Mouse (Mus musculus): ENCODE measurements around the gene Tas2r143. TPM values are rescaled to one million over a fixed set of nuclear protein-coding genes. Genes with fewer than 3 reads are reported as not detected.

The Tas2r143 gene
- total RNA-seq, 2 experiments from 2014 or later, result not detected

DNA sequence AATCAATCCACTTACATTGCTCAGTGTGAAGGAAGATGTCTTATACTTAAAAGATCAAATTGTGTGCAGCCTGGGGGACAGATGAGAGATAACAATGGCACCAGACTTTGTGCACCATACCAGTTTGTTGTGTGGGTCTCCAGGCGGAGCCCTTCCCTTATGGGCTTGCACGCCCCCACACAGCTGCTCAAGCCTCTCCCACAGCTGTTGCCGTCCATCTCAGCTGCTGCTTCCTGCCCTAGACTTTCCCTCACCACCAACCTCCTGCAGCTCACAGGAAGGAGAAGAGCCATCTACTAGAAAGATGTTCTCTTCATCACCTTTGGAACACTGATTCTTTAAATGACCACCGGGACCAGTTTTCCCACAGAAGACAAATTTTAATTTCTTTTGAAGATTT lies 14.4 kb upstream of the Tas2r143 start:
- intact Hi-C loops (cut with DNase I), result no loop called here
- DNase-seq (ENCODE audit: low spot score in 2 of 2), result peak in 1 of 2 experiments; percentile 50

DNA sequence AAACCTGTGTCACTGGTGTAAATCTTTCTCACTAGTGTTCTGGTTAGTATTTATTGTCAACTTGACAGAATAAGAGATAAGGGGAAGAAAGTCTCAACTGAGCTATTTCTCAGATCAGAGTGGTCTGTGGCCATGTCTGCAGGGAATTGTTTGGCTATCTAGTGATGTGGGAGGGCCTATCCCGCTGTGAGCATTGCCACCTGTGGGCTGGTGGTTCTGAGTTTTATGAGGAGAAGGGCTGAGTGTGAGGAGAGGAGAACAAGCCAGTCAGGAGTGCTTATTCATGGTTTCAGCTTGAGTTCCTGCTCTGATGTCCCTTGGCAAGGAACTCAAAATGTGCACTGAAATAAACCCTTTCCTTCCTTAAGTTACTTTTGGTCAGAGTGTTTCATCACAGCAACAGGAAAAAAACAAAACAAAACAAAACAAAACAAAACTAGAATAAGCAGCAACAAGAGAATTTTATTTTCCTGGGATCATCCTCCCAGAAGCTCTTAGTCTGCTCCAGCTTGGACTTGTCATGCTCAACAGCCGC lies 8.2 kb upstream of the Tas2r143 start:
- intact Hi-C loops (cut with DNase I), result no loop called here
- DNase-seq (ENCODE audit: low spot score in 2 of 2), result no peak

DNA sequence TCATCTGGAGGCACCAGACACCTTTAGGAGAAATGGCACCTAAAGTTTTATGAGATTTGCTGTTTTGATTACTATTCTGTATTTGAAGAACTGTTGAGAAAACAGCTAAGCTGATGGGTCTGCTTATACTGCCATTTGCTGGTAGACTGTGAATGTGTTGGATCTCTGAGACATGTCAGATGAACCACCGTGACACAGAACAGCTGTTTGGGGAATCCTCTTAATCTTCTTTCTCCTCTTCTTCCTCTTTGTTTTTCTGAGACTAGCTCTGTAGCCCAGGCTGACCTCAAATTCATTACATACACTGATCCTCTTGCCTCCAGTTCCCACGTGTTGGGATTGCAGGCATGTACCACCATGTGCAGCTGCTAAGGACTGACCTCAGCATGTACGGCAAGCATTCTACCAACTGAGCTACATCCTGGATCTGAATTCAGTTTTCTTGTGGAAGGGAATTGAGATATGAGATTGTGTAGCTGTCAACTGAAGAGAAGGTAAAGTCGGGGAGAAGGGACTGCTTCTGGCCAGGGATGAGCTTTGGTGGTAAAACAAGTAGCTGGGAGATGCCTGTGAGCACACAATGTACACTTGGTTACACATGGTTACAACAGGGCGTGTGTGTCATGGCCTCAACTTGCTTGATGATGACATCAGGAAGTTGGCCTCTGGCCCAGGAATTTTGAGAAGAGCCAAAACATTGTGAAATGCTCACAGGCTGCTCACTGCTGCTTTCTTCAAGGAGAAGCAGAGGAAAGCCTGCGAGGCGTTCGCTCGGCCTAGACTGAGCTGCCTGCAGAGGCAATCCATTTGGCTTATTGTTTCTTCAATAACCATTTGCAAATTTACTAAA lies 3.9 kb upstream of the Tas2r143 start:
- peak in 1 of 2 experiments; percentile 19 for DNase-seq (ENCODE audit: low spot score in 2 of 2)
- intact Hi-C loops (cut with DNase I), result no loop called here

DNA sequence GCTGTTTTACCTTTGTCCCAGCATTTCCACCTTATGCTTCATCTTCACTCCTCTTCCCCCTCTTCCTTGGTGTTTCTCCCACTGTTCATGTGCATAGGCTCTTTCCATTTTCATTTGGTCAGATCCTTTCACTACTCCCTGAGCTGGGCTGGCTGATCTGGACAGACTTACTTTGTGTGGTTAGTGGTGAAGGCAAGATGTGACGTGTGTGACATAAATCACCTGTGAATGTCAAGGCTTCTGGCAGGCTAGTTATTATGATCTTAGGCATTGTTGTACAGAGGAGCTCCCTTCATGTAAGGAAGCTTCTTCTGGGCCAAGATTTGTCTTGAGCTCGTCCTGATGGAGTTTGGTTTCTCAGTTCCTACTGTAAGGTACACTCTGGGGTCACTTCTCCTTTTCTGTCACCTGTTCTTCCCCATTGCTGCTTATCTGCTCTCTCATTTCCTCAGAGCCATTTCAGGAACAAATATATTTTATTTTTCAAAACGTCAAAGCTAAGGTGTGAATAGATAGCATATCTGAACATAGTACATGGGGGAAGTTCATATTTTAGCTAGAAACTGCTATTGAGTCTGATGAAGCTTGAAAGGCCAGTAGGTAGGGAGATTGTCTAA lies 2.9 kb upstream of the Tas2r143 start:
- intact Hi-C loops (cut with DNase I), result no loop called here
- no peak for DNase-seq (ENCODE audit: low spot score in 2 of 2)

DNA sequence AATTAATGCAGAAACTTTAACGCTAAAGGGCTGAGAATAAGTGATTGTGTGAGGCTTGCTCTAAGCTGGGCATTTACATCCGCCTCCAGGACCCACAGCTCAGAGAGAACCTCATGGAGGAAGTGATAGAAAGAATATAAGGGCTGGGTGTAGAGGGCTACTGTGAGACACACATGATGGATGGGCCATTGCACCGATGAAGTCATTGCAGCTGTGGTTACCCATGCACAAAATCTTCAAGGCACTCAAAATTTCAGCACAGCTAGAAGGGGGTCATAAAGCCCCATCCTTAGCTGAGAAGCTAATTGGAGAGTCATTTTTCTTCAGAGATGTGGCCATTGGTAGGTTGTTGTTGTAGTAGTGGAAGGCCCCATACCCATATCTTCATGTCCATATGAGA lies 1.8 kb upstream of the Tas2r143 start:
- intact Hi-C loops (cut with DNase I), result no loop called here
- no peak for DNase-seq (ENCODE audit: low spot score in 2 of 2)

DNA sequence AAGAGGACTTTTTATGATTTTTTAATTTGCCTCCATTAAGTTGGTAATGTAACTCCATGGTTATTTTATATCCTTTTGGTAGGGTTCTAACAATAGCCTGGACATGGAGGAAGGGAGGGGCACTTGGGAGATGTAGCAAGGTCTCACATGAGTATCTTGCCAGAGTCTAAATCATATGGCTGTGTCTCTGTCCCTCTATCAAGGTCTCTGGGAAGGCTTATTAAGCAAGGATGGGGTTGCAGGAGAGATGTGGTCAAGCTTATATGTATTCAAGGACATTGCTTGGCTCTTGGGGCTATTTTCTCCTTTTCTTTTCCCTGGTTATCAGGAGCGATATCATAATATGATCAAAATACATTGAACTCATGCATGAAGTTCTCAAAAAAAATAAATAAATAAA lies 1.0 kb upstream of the Tas2r143 start:
- no peak for DNase-seq (ENCODE audit: low spot score in 2 of 2)
- intact Hi-C loops (cut with DNase I), result no loop called here

DNA sequence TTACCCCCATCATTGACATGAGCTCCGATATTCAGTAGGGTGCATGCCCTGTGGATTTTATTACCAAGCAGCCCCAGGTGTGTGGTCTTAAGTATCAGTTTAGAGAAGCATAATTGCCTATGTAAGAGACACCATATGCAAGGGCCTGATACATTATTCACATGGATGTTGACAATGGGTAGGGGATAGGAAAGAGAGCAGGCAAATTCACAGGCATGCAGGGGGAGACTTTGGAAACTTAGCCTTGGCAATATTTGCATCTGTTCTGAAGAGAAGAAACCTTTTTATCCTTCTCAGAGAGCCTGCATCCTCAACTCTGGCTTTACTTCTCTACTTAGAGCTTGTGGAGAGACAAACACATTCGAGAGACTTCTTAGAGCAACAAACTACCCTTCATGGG lies 5.1 kb downstream of the Tas2r143 start, which contains the start of gene Tas2r135:
Gene Tas2r135 (plus strand): TSS at position 301 of the 400 bp plus-strand sequence.
- no peak for DNase-seq (ENCODE audit: low spot score in 2 of 2)

DNA sequence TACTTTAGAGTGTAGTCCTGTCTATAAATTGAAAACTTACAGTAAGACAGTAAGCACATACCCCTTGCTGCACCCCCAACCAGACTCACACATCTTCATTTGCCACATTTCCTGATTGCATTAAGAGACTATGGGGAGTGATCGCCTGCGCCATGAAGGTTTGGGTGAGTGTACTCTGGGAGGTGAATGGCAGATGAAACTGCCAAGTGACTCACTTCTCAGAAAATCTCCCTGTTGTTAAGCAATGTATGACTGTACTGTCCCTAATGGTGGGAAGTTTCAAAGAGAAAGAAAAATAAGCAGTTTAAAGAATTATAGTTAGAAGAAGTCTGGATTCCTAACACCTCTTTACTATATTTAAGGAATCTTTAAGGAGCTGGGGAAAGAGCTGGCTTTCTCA lies 19.4 kb downstream of the Tas2r143 start:
- DNase-seq (ENCODE audit: low spot score in 2 of 2), result peak in 1 of 2 experiments; percentile 47
- intact Hi-C loops (cut with DNase I), result no loop called here

More for the DNA sequence above, 5.1 kb downstream of the Tas2r143 start, which contains the start of gene Tas2r135:
- intact Hi-C loops (cut with DNase I), result no loop called here

DNA sequence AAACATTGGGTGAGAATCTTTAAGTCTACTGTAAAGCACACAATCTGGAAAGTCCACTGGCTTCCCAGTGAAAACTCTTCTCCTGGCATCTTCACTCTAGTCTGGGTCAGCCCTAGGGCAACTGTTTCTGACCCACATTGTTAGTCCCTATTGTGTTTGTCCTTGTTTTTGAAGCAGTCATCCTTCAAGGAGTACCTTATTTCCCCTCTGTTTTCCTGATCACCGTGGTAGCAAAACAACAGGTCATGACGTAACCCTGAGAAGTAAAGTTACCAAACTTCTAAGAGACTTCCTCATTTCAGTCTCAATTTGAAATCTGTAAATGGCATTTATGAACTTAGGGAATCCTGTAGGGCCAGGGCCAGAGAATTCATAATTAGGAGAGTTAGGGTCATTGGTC lies 21.4 kb downstream of the Tas2r143 start:
- DNase-seq (ENCODE audit: low spot score in 2 of 2), result no peak
- intact Hi-C loops (cut with DNase I), result no loop called here

DNA sequence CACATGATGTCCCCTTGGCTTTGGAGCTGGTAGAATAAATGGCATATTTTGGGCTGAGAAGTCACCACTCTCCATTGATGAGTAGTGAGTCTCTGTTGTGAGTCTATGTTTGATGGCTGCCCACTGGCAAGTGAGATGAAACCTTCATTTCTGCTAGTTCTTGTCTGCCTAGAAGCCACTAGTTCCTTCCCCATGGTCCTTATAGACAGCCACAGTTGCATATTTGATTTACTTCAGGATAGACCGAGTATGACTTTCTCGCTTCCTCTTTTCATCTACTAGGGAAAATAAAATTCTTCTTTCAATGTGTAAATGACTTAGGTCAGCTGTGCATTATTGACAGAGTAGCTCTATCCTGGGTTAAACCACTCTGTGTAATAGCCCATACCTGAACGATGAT lies 24.4 kb downstream of the Tas2r143 start:
- intact Hi-C loops (cut with DNase I), result no loop called here
- no peak for DNase-seq (ENCODE audit: low spot score in 2 of 2)

DNA sequence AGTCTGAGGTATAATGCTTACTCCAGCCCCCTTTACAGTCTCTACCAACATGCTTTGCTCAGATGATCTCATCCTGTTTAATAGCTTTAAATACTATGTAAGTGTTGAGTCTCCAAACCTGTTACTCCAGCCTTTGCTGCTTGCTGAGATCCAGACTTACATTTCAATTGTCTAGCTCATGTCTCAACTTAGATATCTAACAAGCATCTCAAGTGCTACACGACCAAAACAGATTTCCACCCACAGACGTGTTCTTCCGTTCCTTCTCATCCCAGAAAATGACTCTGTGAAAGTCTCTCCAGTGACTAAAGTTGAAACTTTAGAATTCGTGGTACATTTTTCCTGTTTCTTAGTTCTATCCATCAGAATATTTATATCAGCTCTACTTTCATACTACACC lies 26.3 kb downstream of the Tas2r143 start:
- peak in 1 of 2 experiments; percentile 67 for DNase-seq (ENCODE audit: low spot score in 2 of 2)
- intact Hi-C loops (cut with DNase I), result no loop called here

DNA sequence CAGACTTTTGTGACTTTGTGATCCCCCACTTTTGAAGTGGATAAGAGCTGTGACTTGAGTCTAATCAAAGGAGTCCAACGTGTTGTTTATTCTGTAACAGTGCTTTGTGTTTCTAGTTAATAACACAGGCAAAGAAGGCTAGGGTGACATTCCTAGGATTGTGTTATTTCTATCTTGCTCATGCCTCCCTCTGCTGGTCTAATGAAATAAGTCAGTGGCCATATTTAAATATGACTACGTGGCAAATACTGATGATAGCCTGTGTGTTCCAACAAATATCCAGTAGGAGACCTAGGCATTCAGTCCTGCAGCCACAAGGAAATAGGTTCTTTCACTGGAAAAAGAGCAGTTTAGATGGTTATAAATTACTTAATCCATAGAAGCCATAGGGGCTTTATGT lies 33.5 kb downstream of the Tas2r143 start:
- intact Hi-C loops (cut with DNase I), result no loop called here
- DNase-seq (ENCODE audit: low spot score in 2 of 2), result no peak

DNA sequence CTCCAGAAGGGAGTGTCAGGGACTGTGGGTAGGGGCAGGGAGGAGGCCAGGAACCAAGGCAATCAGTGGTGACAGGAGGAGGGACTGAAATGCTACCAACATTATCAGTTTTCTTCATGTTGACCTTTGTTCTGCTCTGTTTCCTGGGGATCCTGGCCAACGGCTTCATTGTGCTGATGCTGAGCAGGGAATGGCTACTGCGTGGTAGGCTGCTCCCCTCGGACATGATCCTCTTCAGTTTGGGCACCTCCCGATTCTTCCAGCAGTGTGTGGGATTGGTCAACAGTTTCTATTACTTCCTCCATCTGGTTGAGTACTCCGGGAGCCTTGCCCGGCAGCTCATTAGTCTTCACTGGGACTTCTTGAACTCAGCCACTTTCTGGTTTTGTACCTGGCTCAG lies 34.4 kb downstream of the Tas2r143 start, which contains the start of gene Tas2r126:
Gene Tas2r126 (plus strand): TSS at position 90 of the 400 bp plus-strand sequence.
- intact Hi-C loops (cut with DNase I), result no loop called here
- no peak for DNase-seq (ENCODE audit: low spot score in 2 of 2)

DNA sequence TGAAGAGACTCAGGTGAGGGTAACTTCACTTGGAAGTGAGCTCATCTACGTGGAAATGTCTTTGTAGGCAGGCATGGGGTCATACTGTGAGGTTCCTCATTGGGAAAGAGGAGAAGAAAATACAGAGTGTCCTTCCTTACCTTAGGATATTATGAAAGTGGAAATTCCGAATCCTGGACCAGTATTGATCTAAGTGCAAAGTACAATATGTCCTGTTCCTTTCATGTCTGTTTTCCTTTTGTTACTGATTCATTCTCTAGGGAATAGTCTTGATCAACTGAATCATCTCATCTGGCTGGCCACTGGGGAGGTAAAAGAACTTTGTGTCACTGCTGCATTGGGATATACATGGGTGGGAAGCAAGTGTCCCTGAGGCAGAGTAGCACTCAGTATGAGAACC lies 35.5 kb downstream of the Tas2r143 start:
- no peak for DNase-seq (ENCODE audit: low spot score in 2 of 2)
- intact Hi-C loops (cut with DNase I), result no loop called here

DNA sequence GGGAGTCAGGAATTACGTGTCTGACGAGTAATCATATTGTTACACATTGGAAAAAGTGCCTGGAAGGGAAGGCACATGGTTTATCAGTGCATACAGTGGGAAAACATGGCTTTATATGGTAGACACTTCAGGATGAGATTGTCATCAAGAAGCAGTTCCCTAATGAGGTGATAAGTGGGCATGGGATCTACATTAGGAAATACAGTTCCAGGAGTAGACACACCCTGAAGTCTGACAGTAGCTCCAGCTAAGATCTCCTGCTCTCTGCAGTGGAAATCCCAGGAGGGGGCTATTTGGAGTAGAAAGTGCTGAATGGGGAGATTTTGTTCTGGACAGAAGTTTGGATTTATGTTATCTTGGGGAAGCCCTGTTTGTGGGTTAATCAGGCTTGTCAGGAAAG lies 41.4 kb downstream of the Tas2r143 start:
- no peak for DNase-seq (ENCODE audit: low spot score in 2 of 2)
- intact Hi-C loops (cut with DNase I), result no loop called here

DNA sequence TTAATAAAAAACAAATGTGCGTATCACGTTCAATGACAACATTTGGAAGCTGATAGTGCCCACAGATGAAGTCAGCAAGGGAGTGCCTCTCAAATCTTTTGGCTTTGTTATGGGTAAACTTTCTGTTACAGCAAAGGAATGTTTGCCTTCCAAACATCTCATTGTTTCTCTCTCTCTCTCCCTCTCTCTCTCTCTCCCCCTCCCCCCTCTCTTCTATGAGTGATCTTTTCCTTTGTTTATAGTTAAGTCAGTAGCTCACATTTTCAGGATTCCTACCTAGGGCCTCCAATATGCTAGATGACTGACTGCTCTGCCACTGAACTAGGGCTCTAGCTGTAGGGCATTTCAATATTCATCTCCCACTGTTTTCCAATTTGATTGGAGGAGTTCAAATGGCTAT lies 44.5 kb downstream of the Tas2r143 start:
- intact Hi-C loops (cut with DNase I), result no loop called here
- DNase-seq (ENCODE audit: low spot score in 2 of 2), result no peak

DNA sequence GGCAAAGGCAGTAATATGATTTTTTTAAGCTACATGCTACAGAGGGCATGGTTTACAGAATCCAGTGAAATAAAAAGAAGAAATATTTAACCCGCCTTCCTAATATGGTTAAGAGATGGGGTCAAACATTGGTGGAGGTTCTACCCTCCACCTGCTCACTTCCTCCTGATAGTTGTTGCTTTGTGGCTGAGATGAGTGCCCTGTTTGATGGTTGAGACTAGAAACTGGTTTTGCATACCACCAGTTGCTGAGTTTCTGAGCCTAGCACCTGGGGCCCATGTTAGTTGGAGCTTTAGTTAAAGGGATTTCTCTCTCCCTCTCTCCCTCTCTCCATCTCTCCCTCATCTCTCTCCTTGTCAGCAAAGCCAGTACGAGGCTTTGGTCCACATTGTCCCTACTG lies 47.3 kb downstream of the Tas2r143 start:
- intact Hi-C loops (cut with DNase I), result no loop called here
- DNase-seq (ENCODE audit: low spot score in 2 of 2), result no peak
